Comparison of ENCODE assay signal across 19 mouse cellular contexts in the genomic region with DNA sequence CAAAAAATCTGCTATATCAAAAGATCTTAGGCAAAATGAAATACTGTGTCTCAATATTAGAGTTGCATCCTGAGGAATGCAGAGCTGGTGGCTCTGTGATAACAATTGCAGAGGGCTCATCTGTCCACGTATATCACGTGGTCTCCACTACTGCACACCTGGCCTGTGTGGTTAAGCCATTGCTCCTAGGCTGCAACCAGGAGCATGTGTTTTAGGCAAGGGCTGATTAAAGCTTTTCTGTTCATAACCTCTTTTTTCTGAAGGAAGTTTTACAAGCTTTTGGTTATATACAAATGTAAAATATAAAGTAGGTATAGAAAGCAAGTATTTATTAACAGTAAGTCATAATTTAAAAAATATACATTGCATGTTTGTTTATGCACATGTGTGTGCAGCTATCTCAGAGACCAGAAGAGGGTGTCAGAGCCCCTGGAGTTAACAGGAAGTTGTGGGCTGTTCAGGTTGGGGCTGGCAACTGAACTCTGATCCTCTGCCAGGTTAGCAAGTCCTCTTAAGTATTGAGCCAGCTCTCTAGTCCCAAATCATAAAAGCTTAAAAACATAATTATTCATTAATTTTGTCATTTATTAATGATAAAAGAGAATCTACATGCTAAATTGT. TPM values are rescaled to one million over a fixed set of nuclear protein-coding genes. Genes with fewer than 3 reads are reported as not detected.
DNase-seq lines count a peak whose midpoint lies in the region; ATAC-seq and TF ChIP-seq lines count a peak whose summit lies in the region.
"Had no signal": no experiment of that assay in that cellular context is flagged by ENCODE, and none has a peak within 500 bp of the region (broad histone marks: within the 10 kb centered on the region; RNA-seq: fewer than 3 reads in every experiment).

No protein-coding gene starts in this region.

- TF ChIP-seq CTCF in liver, adult 2 months (IDR thresholded peaks at IDR 0.05; ENCODE audit: low read depth, low read length) = no peak

- no peak overlapping the region for H3K9ac ChIP-seq in liver, adult 2 months (ENCODE audit: low read depth, low read length)
- H3K9ac ChIP-seq in liver, embryonic 12.5 days = no peak overlapping the region
- H3K9ac ChIP-seq: embryonic facial prominence, embryonic 12.5 days; forebrain, embryonic 15.5 days; heart, embryonic 13.5 days; hindbrain, embryonic 12.5 days had no signal

- no peak overlapping the region for H3K4me2 ChIP-seq in liver, embryonic 12.5 days
- H3K4me2 ChIP-seq: embryonic facial prominence, embryonic 12.5 days; forebrain, embryonic 15.5 days; heart, embryonic 13.5 days; hindbrain, embryonic 12.5 days had no signal

- peaks cover 4% of the 10 kb centered on the region for H3K4me1 ChIP-seq in liver, adult 2 months (ENCODE audit: control insufficient read depth, insufficient read depth, low read length)
- peaks cover 52% of the 10 kb centered on the region for H3K4me1 ChIP-seq in liver, embryonic 12.5 days

- H3K79me2 ChIP-seq in liver, adult 2 months (ENCODE audit: control insufficient read depth, insufficient read depth, low read length) = peaks cover 3% of the 10 kb centered on the region; the same call in 1 of the 2 replicates

- no peak overlapping the region for H3K27ac ChIP-seq in liver, adult 2 months (replicated peaks; ENCODE audit: insufficient read depth, low read depth, low read length)
- H3K27ac ChIP-seq in liver, embryonic 12.5 days = no peak overlapping the region
- H3K27ac ChIP-seq: embryonic facial prominence, embryonic 12.5 days; forebrain, embryonic 15.5 days; heart, embryonic 13.5 days; hindbrain, embryonic 12.5 days had no signal

- TF ChIP-seq POLR2A in liver, adult 2 months (IDR thresholded peaks at IDR 0.05; ENCODE audit: extremely low read depth, insufficient read depth, low read length) = no peak

- peaks cover 14% of the 10 kb centered on the region for H3K36me3 ChIP-seq in liver, adult 2 months (ENCODE audit: control insufficient read depth, insufficient read depth, low read length)
- peaks cover 33% of the 10 kb centered on the region for H3K36me3 ChIP-seq in liver, embryonic 12.5 days

- ATAC-seq in liver, embryonic 12.5 days = no peak
- peak; percentile 39 for ATAC-seq in megakaryocyte-erythroid progenitor cell, adult 5-6 weeks (replicated peaks; ENCODE audit: low FRiP score, low TSS enrichment, poor library complexity, severe bottlenecking)
- no peak for ATAC-seq in activated CD4-positive, CD25-positive, alpha-beta regulatory T cell, adult 4 months
- ATAC-seq: forebrain, embryonic 15.5 days; intestine, embryonic 16.5 days had no signal

- WGBS in liver, adult 2 months = 99% methylated on average over 2 of the region's 2 CpGs
- 46% methylated on average over 2 of the region's 2 CpGs for WGBS in liver, embryonic 12.5 days (ENCODE audit: insufficient replicate concordance)

- no peaks in the 10 kb centered on the region for H3K9me3 ChIP-seq in liver, embryonic 12.5 days (replicated peaks)
- H3K9me3 ChIP-seq: embryonic facial prominence, embryonic 12.5 days; forebrain, embryonic 15.5 days; heart, embryonic 13.5 days; hindbrain, embryonic 12.5 days had no signal

- DNase-seq in heart, adult 11 months = peak; percentile 61
- no peak for DNase-seq in heart, adult 9 months (ENCODE audit: low spot score in 2 of 2)
- peak; percentile 33 for DNase-seq in liver, adult 2 months (ENCODE audit: extremely low read depth, low read depth, low spot score)
- DNase-seq in A20 (ENCODE audit: low read depth, low spot score) = peak; percentile 28
- no peak for DNase-seq in left cerebral cortex, postnatal 10 days (ENCODE audit: extremely low spot score in 1 of 2, low spot score in 2 of 2)
- DNase-seq: adrenal gland, postnatal 10 days; cerebellum, adult 11-12 months; cerebellum, adult 9-10 months; cerebellum, postnatal 25 days; gastrocnemius, postnatal 10 days; heart, postnatal 4 days had no signal

- H3K4me3 ChIP-seq in liver, adult 2 months (ENCODE audit: insufficient read depth, low read depth, low read length) = no peak overlapping the region
- no peak overlapping the region for H3K4me3 ChIP-seq in liver, embryonic 12.5 days
- H3K4me3 ChIP-seq: embryonic facial prominence, embryonic 12.5 days; forebrain, embryonic 15.5 days; heart, embryonic 13.5 days; hindbrain, embryonic 12.5 days had no signal

- H3K27me3 ChIP-seq in liver, adult 2 months (ENCODE audit: control insufficient read depth, insufficient read depth, low read length) = no peaks in the 10 kb centered on the region
- H3K27me3 ChIP-seq in liver, embryonic 12.5 days (replicated peaks) = no peaks in the 10 kb centered on the region
- H3K27me3 ChIP-seq: embryonic facial prominence, embryonic 12.5 days; forebrain, embryonic 15.5 days; heart, embryonic 13.5 days; hindbrain, embryonic 12.5 days had no signal

- intact Hi-C loops in left cerebral cortex, postnatal 10 days (cut with DNase I) = loop anchor here (10.0 kb wide), 2 partner anchors 118 to 188 kb away; no protein-coding TSS in a partner anchor

RNA-seq across cellular contexts. Expression of gene Hivep1, which starts 5.0 kb away (rescaled TPM):
- 3.5 and 5.1 TPM in 2 replicates for total RNA-seq in liver, adult 2 months (2014; rRNA removed)
- 7.0 and 9.0 TPM in 2 replicates for polyA plus RNA-seq in liver, adult 2 months (2012; rRNA removed)
- polyA plus RNA-seq in liver, embryonic 12.5 days (2016; fragmentation: Nextera tagmentation; extraction: Ambion mirVana) = 4.4 and 4.6 TPM in 2 replicates
- 38.6 and 51.5 TPM in 2 replicates for total RNA-seq in megakaryocyte-erythroid progenitor cell, adult 5-6 weeks (2014; fragmentation: Nextera tagmentation)
- 12.3 and 27.0 TPM in 2 replicates for total RNA-seq in megakaryocyte-erythroid progenitor cell, adult 5-6 weeks (2017)
- total RNA-seq in left cerebral cortex, postnatal 10 days (2021) = 10 to 100 TPM; 63.4 to 73.0 TPM
- 10 to 100 TPM in 1 of 2 experiments, 1 to 10 TPM in 1; 9.0 to 16.6 TPM for polyA plus RNA-seq in activated CD4-positive, CD25-positive, alpha-beta regulatory T cell, adult 4 months (2017; shearing (Covaris generic))

Comparison
In these comparisons a context has a peak if more than half of its experiments do, and no peak if none do; other contexts are left out.
1. DNase-seq: peak in heart, adult 11 months (single experiment), liver, adult 2 months (single experiment) and A20 (single experiment); none in heart, adult 9 months (0 of 2) and left cerebral cortex, postnatal 10 days (0 of 2).